Mouse (Mus musculus) midbrain, postnatal 0 days (tissue): ENCODE results near the gene Tdrd1. TPM values are rescaled to one million over a fixed set of nuclear protein-coding genes. Genes with fewer than 3 reads are reported as not detected.

ENCODE experiments used
- ATAC-seq: fragments of 200-750 bp; cut with Nextera tagmentation; 2 replicates; pipeline ENCODE4 v1.8.0; 2017; ENCODE audit warnings: moderate number of reproducible peaks, mild to moderate bottlenecking, moderate TSS enrichment, moderate library complexity; ENCODE audit not compliant: low FRiP score
- DNase-seq: peaks from one replicate; pipeline ENCODE4 v3.0.0-alpha.2; 2015; ENCODE audit warnings: low spot score
- H3K27ac ChIP-seq: fragments of 300-500 bp; sonication (generic); 2 replicates; pipeline ENCODE4 v1.5.1; 2014; ENCODE audit warnings: low read depth, mild to moderate bottlenecking, low read length, mixed read lengths
- H3K27me3 ChIP-seq: fragments of 300-500 bp; sonication (generic); 2 replicates; pipeline ENCODE4 v1.6.1; 2014; ENCODE audit warnings: low read length, control low read depth, mixed read lengths; ENCODE audit not compliant: insufficient read depth
- H3K36me3 ChIP-seq: fragments of 300-500 bp; sonication (generic); 2 replicates; pipeline ENCODE4 v1.6.1; 2014; ENCODE audit warnings: low read length, control low read depth, mixed read lengths; ENCODE audit not compliant: insufficient read depth
- H3K4me1 ChIP-seq: fragments of 300-500 bp; sonication (generic); 2 replicates; pipeline ENCODE4 v1.6.1; 2014; ENCODE audit warnings: mild to moderate bottlenecking, control low read depth, antibody characterized with exemption, low read length, mixed read lengths; ENCODE audit not compliant: insufficient read depth
- H3K4me2 ChIP-seq: fragments of 300-500 bp; sonication (generic); 2 replicates; pipeline ENCODE4 v1.6.1; 2014; ENCODE audit warnings: low read depth, mild to moderate bottlenecking, low read length, mixed read lengths; ENCODE audit not compliant: poor library complexity, severe bottlenecking
- H3K4me3 ChIP-seq: fragments of 300-500 bp; sonication (generic); 2 replicates; pipeline ENCODE4 v1.5.1; 2014; ENCODE audit warnings: low read depth, mild to moderate bottlenecking, low read length, moderate library complexity
- H3K9ac ChIP-seq: fragments of 300-500 bp; sonication (generic); replicated peaks from 2 replicates; pipeline ENCODE4 v1.6.1; 2014; ENCODE audit warnings: mild to moderate bottlenecking, low read length, moderate library complexity, mixed read lengths; ENCODE audit not compliant: poor library complexity, severe bottlenecking
- H3K9me3 ChIP-seq: fragments of 300-500 bp; sonication (generic); 2 replicates; pipeline ENCODE4 v1.6.1; 2016; ENCODE audit warnings: low read length, control low read depth
- CTCF ChIP-seq: IDR thresholded peaks from 2 replicates; pipeline ENCODE4 v1.5.1; 2016; ENCODE audit warnings: antibody characterized with exemption, mild to moderate bottlenecking
- WGBS: fragments of 180-500 bp; shearing (Covaris S2); extraction: QIAGEN DNeasy Blood & Tissue Kit; methylation state at CpG from one replicate; pipeline ENCODE4 v1.1.7; 2014; 5-methylcytosine and 5-hydroxymethylcytosine counted together
- polyA plus RNA-seq: library from polyadenylated mRNA; unstranded; fragments of >200 nt; fragmentation: Nextera tagmentation; extraction: Ambion mirVana; gene quantifications from 2 replicates; pipeline ENCODE4 v1.2.1, GENCODE M21; 2015
- total RNA-seq: library from RNA; depleted of rRNA; stranded (reverse); fragments of >200 nt; gene quantifications from 2 replicates; pipeline ENCODE4 v1.2.3, GENCODE M21; 2014

Tdrd1 gene
- total and polyA plus RNA-seq, 2 experiments from 2014 or later: 0.52 to 0.99 TPM

DNA sequence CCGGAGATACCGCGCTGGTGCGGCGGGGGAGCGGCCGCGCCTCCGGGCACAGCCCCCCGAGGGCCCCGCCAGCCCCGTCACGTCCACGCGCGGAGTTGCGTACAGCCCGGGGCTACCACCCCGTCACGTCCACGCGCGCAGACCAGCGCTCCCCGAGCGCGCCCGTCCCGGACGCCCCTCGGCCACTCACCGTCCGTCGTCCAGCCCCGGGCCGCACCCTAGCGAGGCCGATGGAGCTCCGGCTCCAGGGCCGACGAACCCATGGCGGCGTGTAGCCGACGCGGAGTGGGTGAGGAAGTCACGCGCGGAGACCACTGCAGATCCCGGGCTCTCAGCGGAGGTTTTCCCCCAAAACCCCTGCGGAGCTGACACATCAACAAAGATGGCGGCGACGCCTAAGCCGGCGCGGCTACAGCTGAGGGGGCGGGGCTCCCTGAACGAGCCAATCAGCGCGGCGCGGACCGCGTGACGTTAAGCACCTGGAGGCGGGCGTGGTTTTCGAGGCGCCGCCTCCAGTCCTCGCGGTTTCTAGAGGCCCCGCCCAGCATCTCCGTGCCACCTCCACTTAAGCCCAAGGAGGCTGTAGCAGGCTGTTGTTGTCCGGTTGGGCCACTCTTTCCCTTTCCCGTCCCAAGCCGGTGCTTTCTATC is 4.1 kb upstream of the Tdrd1 start, which contains the start of gene Ccdc186:
Gene Ccdc186, minus strand, starts transcription at position 393 of the 650 bp plus-strand sequence.
- peaks cover 2% of the 10 kb centered on the region; the same call in 1 of the 2 replicates for H3K27me3 ChIP-seq
- peak within 1 kb of the TSS; percentile 70 for H3K4me2 ChIP-seq
- peak within 1 kb of the TSS; percentile 91 for H3K9ac ChIP-seq
- ATAC-seq (peak; percentile 97), DNase-seq (peak; percentile 98)
- H3K36me3 ChIP-seq: no peaks in the 10 kb centered on the region
- TF ChIP-seq CTCF: no peak
- under 1% methylated on average over 67 of the region's 79 CpGs for WGBS
- H3K9me3 ChIP-seq: no peaks in the 10 kb centered on the region
- peaks cover 12% of the 10 kb centered on the region; the same call in 1 of the 2 replicates for H3K4me1 ChIP-seq
- peak within 1 kb of the TSS; percentile 97 for H3K4me3 ChIP-seq
- peak within 1 kb of the TSS; percentile 87 for H3K27ac ChIP-seq

- Histone ChIP-seq H3K27ac (no peak overlapping the region), H3K36me3 (no peaks in the 10 kb centered on the region)
- 11% methylated on average over 10 of the region's 10 CpGs for WGBS
These were observed 3.6 kb upstream of the Tdrd1 start for GRCm38 (mm10) chr19:56822448-56822836.

GRCm38 (mm10) chr19:56828305-56828704 is 2.3 kb downstream of the Tdrd1 start:
- H3K27me3 ChIP-seq: peaks cover under 1% of the 10 kb centered on the region; the same call in 1 of the 2 replicates
- 83% methylated on average over 11 of the region's 11 CpGs for WGBS

More at GRCm38 (mm10) chr19:56822448-56822836, 3.6 kb upstream of the Tdrd1 start:
- peaks cover 2% of the 10 kb centered on the region; the same call in 1 of the 2 replicates for H3K27me3 ChIP-seq
- TF ChIP-seq CTCF: no peak
- peaks cover 12% of the 10 kb centered on the region; the same call in 1 of the 2 replicates for H3K4me1 ChIP-seq
- H3K4me3 ChIP-seq: peak overlapping the region; percentile 97
- no peak for DNase-seq
- 0 out of 2 replicates have a peak overlapping the region, but pooled peaks have one; percentile 24 for H3K9ac ChIP-seq
- H3K4me2 ChIP-seq: peak overlapping the region; percentile 70
- H3K9me3 ChIP-seq: no peaks in the 10 kb centered on the region
- peak; percentile 38; the same call in 1 of the 2 replicates for ATAC-seq

GRCm38 (mm10) chr19:56829267-56829666 is 3.3 kb downstream of the Tdrd1 start:
- Histone ChIP-seq H3K4me3 (no peak overlapping the region), H3K9me3 (no peaks in the 10 kb centered on the region), H3K36me3 (no peaks in the 10 kb centered on the region), H3K9ac (no peak overlapping the region), H3K27me3 (no peaks in the 10 kb centered on the region), H3K27ac (no peak overlapping the region), H3K4me2 (no peak overlapping the region), H3K4me1 (no peaks in the 10 kb centered on the region)
- no peak for TF ChIP-seq CTCF
- DNase-seq (no peak), ATAC-seq (no peak)
- 92% methylated on average over 9 of the region's 9 CpGs for WGBS

More at GRCm38 (mm10) chr19:56828305-56828704, 2.3 kb downstream of the Tdrd1 start:
- DNase-seq: no peak
- H3K4me3 ChIP-seq: no peak overlapping the region
- H3K4me1 ChIP-seq: no peaks in the 10 kb centered on the region
- no peak overlapping the region for H3K9ac ChIP-seq
- no peak for TF ChIP-seq CTCF
- H3K4me2 ChIP-seq: no peak overlapping the region
- no peak for ATAC-seq
- no peak overlapping the region for H3K27ac ChIP-seq
- no peaks in the 10 kb centered on the region for H3K36me3 ChIP-seq
- H3K9me3 ChIP-seq: no peaks in the 10 kb centered on the region

DNA sequence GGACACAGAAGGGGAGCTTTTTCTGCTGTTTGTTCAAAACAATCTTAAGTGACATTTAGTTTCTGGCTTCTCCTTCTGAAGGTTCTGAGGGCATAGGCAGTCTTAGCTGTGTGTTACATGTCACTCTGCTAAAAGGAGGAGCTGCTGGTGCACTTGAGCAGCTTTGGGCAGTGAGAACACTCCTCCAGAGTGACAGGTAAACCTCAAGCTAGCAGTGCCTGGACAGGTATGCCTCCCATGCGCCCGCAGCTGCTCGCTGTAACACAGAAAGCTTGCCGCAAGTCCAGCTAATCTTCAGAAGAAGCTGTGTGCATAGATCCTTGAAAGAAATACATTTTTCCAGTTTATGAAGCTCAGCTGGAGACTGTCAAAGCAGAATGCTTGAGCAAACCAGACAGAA is 4.2 kb downstream of the Tdrd1 start:
- DNase-seq: no peak
- Histone ChIP-seq H3K9ac (no peak overlapping the region), H3K4me1 (no peaks in the 10 kb centered on the region), H3K36me3 (no peaks in the 10 kb centered on the region), H3K9me3 (no peaks in the 10 kb centered on the region), H3K4me2 (no peak overlapping the region), H3K27ac (no peak overlapping the region), H3K4me3 (no peak overlapping the region), H3K27me3 (no peaks in the 10 kb centered on the region)
- WGBS: 82% methylated on average over 4 of the region's 4 CpGs
- ATAC-seq: no peak
- no peak for TF ChIP-seq CTCF

- peak; percentile 54 for DNase-seq
- H3K36me3 ChIP-seq: no peaks in the 10 kb centered on the region
- H3K4me3 ChIP-seq: no peak overlapping the region
- H3K4me2 ChIP-seq: no peak overlapping the region
- H3K9me3 ChIP-seq: no peaks in the 10 kb centered on the region
- no peak for TF ChIP-seq CTCF
- no peak overlapping the region for H3K9ac ChIP-seq
- H3K27ac ChIP-seq: no peak overlapping the region
- 29% methylated on average over 9 of the region's 9 CpGs for WGBS
- H3K27me3 ChIP-seq: no peaks in the 10 kb centered on the region
- ATAC-seq: no peak
- H3K4me1 ChIP-seq: no peaks in the 10 kb centered on the region
These were observed 9.3 kb downstream of the Tdrd1 start for GRCm38 (mm10) chr19:56835340-56835739.
